Mouse (Mus musculus) erythroblast, embryonic 14.5 days (primary cell): ENCODE measurements at regions not wholly inside any gene's neighbourhood (a gene's known extent, or its start where the extent isn't known, plus 50 kb on each side); places are given as distances from the start of the nearest gene placed in this dataset.

Experiments used
- GATA1 ChIP-seq: IDR thresholded peaks from 2 replicates; pipeline ENCODE4 v1.6.1; 2012; ENCODE audit warnings: low read length, inconsistent platforms, mixed read lengths
- TAL1 ChIP-seq: IDR thresholded peaks from 3 replicates; pipeline ENCODE4 v1.6.1; 2012; ENCODE audit warnings: low read length, inconsistent platforms, mixed read lengths

- no peak for TF ChIP-seq TAL1
- TF ChIP-seq GATA1, result no peak
Observed at GRCm38 (mm10) chr11:111197422-111197821, 131.5 kb downstream of the Kcnj2 start.
